Mouse (Mus musculus): ENCODE data around the gene Gm14139.

DNA sequence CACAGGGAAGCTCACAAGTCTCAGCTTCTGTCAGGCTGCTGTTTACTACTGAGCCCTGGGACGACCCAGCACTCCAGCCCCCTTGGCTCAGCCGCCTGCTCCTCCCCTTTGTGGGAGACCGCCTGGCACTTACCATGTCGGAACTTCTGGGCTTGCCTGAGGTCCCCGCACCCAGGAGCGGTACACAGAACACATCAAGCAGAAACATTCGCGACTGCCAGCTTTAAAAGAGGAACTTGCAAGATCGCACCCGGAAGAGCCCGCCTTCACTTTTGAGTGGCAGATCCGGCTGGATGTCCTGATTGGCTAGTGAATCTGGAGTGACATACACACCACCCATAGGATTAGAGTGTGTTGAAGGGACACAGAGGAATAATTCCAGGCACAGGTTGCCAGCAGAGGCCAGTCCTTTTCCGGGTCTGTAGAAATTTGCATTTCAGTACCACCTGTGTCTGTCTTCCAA, 45.1 kb upstream of the Gm14139 start, which contains the start of gene Zfp120:
- TF ChIP-seq TAL1 (IDR thresholded peaks at IDR 0.05; ENCODE audit: low read length): no peak
- no peak for TF ChIP-seq GATA1 (IDR thresholded peaks at IDR 0.05; ENCODE audit: low read length)
